Mouse (Mus musculus) G1E (cell line): ENCODE data around the gene Ldhal6b.

ENCODE experiments used
- CTCF ChIP-seq: IDR thresholded peaks from 2 replicates; pipeline ENCODE4 v1.5.1; 2012; ENCODE audit warnings: low read depth, low read length, inconsistent platforms, mixed read lengths
- GATA2 ChIP-seq: IDR thresholded peaks from 2 replicates; pipeline ENCODE4 v1.6.1; 2012; ENCODE audit warnings: low read depth, low read length, inconsistent platforms, borderline replicate concordance

DNA sequence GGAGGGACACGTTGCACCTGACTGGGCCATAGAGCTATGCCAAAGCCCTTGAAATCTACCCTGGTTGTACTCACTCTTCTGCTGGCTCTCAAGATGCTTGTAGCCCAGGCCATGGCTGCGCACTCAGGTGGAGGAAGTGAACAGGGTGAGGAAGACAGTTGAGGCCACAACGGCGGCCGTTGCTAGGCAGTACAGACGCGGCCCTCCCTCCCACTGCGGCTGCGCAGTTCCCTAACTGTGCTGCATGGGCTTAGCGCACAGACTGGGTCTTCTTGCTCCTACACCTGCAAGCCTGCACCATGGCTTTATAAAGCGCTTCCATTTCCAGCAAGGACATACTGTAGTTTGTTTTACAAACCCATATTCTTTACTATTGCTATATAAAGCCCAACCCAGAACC lies at the start of gene Ldhal6b:
- no peak for TF ChIP-seq CTCF
- TF ChIP-seq GATA2: no peak
